Mouse (Mus musculus) thymus, postnatal 0 days (tissue): ENCODE data around the gene Stk10. TPM values are rescaled to one million over a fixed set of nuclear protein-coding genes. Genes with fewer than 3 reads are reported as not detected.

Experiments
- DNase-seq: peaks from one replicate; pipeline ENCODE4 v3.0.0-alpha.2; 2015; ENCODE audit warnings: low spot score
- polyA plus RNA-seq: library from polyadenylated mRNA; unstranded; fragments of >200 nt; fragmentation: Nextera tagmentation; extraction: Ambion mirVana; gene quantifications from 2 replicates; pipeline ENCODE4 v1.2.1, GENCODE M21; 2015

Stk10 gene
- polyA plus RNA-seq, 1 experiment from 2014 or later = 12.9 TPM

DNA sequence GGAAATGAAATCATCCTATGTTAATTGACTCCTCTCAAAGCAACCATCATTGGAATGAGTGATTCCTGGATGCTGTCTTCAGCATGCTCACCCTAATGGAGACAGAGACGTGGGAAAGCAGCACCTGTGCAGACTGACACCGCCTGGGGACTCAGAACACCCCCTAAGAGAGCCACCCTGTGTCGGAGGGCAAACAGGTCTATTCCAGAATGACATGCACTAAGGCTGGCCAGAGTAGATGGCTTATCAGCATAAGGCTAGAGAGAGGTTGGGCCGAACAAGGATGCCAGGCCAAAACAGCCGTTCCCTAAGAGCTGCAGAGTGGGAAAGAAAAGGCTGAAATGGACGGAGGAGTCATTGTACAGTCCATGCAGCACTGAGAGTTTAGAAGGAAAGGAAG lies 93.0 kb downstream of the Stk10 start:
- DNase-seq = no peak

DNA sequence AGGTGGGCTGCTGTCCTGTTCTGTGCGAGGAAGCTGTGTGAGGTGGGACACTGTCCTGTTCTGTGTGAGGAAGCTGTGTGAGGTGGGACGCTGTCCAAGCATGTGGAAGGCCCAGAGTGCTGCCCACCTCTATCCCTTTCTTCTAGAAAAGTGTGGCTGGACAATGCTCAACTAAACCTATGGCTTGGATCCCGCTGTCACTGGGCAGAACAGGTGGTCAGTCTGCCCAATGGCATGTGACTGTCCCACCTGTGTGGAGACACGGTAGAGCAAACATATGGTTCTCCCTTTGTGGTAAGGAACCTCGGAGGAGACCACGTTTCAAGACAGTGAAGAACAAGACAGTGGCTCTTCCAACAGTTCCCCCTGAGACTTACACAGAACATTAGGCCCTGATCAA lies 94.8 kb downstream of the Stk10 start:
- DNase-seq = no peak

GRCm38 (mm10) chr11:32629713-32630211 lies 96.7 kb downstream of the Stk10 start:
- no peak for DNase-seq

- no peak for DNase-seq
Observed at GRCm38 (mm10) chr11:32632671-32633070, 99.6 kb downstream of the Stk10 start.

- DNase-seq = peak; percentile 26
Observed at GRCm38 (mm10) chr11:32633542-32633941, 100.4 kb downstream of the Stk10 start.

GRCm38 (mm10) chr11:32634143-32634542 lies 101.0 kb downstream of the Stk10 start:
- DNase-seq = no peak

DNA sequence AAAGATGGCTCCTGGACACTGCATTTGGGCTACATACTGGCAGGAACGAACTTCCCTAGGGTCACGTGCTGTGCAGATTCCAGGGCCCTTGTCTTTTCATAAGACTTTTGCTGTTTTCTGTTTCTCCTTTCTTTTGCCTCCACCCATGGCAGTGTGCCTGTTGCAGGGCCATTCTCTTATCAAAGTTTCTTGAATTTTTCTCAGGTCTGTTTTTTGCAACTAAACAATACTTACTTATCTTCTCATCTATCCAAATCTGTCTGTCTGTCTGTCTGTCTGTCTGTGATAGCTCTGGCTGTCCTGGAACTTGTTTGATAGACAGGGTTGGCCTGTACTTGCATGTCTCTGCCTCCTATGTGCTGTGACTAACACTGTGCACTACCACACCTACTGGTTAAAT lies 101.7 kb downstream of the Stk10 start:
- no peak for DNase-seq

DNA sequence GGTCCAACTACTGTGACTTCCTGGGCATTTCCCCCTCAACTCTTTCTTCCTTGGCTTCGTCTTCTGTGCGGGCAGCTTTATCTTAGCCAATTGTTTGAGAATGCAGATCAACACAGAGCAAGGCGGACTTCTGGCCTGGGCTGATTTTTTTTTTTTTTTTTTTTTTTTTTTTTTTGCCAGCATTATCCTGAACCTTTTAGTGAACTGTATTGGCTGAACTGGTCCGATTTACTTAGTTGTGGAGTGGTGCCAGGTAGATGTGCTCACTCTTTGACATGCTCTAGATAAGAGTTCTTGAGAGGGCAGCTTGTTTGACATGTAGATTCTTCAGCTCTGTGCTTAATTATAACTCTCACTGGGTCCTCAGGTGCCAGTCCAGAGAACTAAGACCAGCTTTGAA lies 103.2 kb downstream of the Stk10 start:
- no peak for DNase-seq

- no peak for DNase-seq
Observed at GRCm38 (mm10) chr11:32638521-32639255, 105.6 kb downstream of the Stk10 start.

- DNase-seq = no peak
Observed at GRCm38 (mm10) chr11:32640617-32641016, 107.5 kb downstream of the Stk10 start.

GRCm38 (mm10) chr11:32642249-32642876 lies 109.3 kb downstream of the Stk10 start, which contains the start of gene Fbxw11:
TSS of gene Fbxw11 (plus strand) at chr11:32642724.
- DNase-seq = peak; percentile 98

GRCm38 (mm10) chr11:32642899-32643886 lies 110.1 kb downstream of the Stk10 start:
- DNase-seq = peak; percentile 15

DNA sequence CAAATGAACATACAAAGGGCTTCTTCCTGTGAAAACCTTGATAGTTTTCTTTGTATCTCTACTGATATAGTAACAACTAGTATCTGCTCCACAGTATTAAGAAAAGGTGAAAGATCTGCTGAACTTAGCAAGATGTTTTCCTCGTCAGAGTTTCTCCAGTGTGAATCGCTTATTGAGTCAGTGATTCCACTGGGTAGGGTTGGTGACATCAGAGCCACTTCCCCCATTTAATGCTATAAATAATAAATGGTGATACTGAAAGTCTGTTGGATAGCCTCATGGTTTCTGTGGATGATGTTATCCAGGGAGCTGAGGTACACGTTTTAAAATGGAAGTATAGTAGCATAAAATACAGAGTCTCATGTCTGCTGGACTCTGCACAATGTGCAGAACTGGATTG lies 110.9 kb downstream of the Stk10 start:
- no peak for DNase-seq

DNA sequence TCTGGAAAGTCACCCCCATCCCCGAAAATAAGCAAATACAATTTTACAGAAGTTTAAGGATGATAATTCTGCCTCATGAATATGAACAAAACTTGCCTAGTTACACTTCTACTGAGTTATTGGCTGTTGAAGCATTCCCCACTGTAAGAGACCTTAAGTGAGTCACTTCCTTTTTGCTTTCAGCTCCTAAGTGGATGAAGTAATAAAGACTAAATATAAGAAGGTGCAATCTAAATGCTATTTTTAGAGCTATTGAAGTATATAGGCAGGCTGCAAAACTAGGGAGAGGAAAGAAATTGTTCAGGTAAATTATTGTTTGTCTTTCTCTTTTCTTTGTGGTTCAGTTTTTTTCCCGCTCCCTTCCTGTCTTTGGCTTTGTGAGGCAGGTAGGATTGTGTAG lies 114.2 kb downstream of the Stk10 start:
- DNase-seq = no peak

DNA sequence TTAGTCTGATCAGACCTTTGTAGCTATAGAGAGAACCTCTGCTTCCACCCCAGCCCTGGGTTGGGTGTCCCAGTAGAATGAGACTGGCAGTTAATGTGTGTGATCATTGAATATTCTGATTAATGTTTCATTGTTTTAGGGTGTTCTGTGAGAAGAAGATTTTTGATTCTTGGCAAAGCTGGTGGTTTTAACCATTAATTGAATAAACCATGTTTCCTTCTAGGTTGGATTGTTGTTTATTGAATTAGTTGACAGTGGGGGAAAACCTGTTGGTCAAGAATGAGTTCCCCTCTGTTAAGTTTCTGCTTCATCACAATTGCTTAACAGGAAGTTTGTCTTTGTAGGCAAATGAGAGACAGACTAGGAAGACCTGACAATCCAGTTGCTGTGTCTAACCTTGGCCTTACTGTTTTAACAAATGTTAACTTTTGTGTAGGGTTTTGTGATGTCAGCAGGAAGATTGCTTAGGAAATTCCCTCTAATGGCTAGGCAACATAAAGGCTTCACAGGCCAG lies 117.2 kb downstream of the Stk10 start:
- no peak for DNase-seq

DNA sequence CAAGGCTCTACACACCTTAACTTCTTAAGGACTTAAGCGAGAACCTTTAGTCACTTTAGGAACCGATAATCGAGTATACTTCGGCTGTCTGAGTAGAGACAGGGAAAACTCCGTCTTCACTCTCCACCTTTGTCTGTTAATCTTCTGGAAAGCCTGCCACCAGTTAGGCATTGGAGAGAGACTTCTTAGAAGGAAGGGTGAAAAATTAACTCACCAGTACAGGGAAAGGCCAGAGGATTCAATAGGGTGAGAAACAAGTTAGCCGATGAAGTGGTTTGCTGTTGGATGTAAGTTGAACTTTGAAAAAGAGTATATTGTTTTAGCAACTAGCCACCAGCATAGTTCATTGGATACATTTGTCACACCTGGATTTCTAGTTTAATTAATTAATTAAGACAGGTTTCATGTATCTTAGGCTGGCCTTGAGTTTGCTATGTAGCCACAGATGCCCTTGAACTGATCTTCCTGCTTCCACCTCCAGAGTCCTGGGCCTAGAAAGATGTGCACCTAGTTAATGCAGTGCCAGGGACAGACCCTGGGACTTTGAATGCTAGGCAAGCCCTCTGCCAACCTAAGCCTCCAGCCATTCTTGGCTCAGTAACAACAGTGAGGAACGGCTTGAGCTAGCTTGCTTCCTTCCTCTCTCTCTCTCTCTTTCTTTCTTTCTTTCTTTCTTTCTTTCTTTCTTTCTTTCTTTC lies 117.9 kb downstream of the Stk10 start:
- DNase-seq = no peak

DNA sequence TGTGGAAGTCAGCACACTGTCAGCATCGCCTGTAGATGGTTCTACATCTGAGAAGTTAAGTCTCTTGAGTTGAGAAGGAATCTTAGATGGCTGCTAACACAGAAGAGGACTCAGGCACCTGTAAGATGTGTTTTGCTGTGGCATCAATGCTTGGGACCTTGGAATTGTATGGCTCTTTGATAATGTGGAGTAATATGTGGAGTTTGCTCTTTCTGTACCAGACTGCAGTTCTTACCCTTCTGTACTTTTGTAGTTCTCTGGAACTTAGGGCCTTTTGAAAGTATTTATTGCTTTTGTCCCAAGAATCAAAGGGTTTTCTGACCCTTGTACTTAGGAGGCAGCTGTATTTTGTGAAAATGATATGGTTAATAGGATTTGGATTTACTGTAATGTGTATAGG lies 118.6 kb downstream of the Stk10 start:
- DNase-seq = no peak

- no peak for DNase-seq
Observed at GRCm38 (mm10) chr11:32662082-32662656, 129.1 kb downstream of the Stk10 start.

- no peak for DNase-seq
Observed at GRCm38 (mm10) chr11:32665639-32666038, 132.5 kb downstream of the Stk10 start.

DNA sequence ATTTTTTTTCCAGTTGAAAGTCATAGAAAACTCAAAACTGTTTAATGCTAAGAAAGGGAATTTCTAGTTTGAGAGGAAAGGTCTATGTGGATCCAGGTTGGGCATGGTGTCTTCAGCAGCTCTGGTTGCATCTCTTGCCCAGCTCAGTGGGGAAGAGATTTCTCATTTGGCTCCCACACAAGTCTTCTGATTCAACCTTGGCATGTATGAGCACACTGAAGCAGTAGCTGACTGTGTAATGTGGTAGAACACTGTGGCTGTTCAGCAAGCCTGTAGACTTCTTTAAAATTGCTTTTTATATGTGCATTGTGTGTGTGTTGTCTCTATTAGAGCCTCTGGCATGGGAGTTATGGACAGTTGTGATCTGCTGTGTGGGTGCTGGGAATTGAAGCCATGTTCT lies 133.9 kb downstream of the Stk10 start:
- DNase-seq = no peak
